Mouse (Mus musculus) embryonic facial prominence, embryonic 15.5 days (tissue): ENCODE measurements at regions not wholly inside any gene's neighbourhood (a gene's known extent, or its start where the extent isn't known, plus 50 kb on each side); places are given as distances from the start of the nearest gene placed in this dataset.

Experiments used
- ATAC-seq: fragments of 200-750 bp; cut with Nextera tagmentation; 2 replicates; pipeline ENCODE4 v1.8.0; 2017; ENCODE audit warnings: low read depth, moderate TSS enrichment; ENCODE audit not compliant: insufficient number of reproducible peaks, low FRiP score, low TSS enrichment
- H3K27ac ChIP-seq: fragments of 300-500 bp; sonication (generic); replicated peaks from 2 replicates; pipeline ENCODE4 v1.5.1; 2015; ENCODE audit warnings: mild to moderate bottlenecking, inconsistent platforms
- H3K27me3 ChIP-seq: fragments of 300-500 bp; sonication (generic); 2 replicates; pipeline ENCODE4 v1.6.1; 2015; ENCODE audit warnings: inconsistent platforms
- H3K36me3 ChIP-seq: fragments of 300-500 bp; sonication (generic); 2 replicates; pipeline ENCODE4 v1.6.1; 2015; ENCODE audit warnings: mild to moderate bottlenecking, inconsistent platforms
- H3K4me1 ChIP-seq: fragments of 300-500 bp; sonication (generic); 2 replicates; pipeline ENCODE4 v1.6.1; 2015; ENCODE audit warnings: inconsistent platforms
- H3K4me2 ChIP-seq: fragments of 300-500 bp; sonication (generic); replicated peaks from 2 replicates; pipeline ENCODE4 v1.6.1; 2015; ENCODE audit warnings: mild to moderate bottlenecking, inconsistent platforms
- H3K4me3 ChIP-seq: fragments of 300-500 bp; sonication (generic); replicated peaks from 2 replicates; pipeline ENCODE4 v1.5.1; 2015; ENCODE audit warnings: mild to moderate bottlenecking, inconsistent platforms
- H3K9ac ChIP-seq: fragments of 300-500 bp; sonication (generic); 2 replicates; pipeline ENCODE4 v1.6.1; 2015; ENCODE audit warnings: inconsistent platforms
- H3K9me3 ChIP-seq: fragments of 300-500 bp; sonication (generic); replicated peaks from 2 replicates; pipeline ENCODE4 v1.6.1; 2016; ENCODE audit warnings: inconsistent platforms
- WGBS: fragments of 180-500 bp; shearing (Covaris S2); methylation state at CpG from one replicate; pipeline ENCODE4 v1.1.7; 2015; 5-methylcytosine and 5-hydroxymethylcytosine counted together

- H3K4me2 ChIP-seq: no peak overlapping the region
- H3K27me3 ChIP-seq: no peaks in the 10 kb centered on the region
- WGBS: 77% methylated on average over 8 of the region's 8 CpGs
- no peaks in the 10 kb centered on the region for H3K4me1 ChIP-seq
- no peak overlapping the region for H3K27ac ChIP-seq
- H3K9me3 ChIP-seq: no peaks in the 10 kb centered on the region
- no peak overlapping the region for H3K9ac ChIP-seq
- peak; percentile 51; the same call in 1 of the 2 replicates for ATAC-seq
- H3K4me3 ChIP-seq: no peak overlapping the region
- no peaks in the 10 kb centered on the region for H3K36me3 ChIP-seq
These were observed 187.4 kb downstream of the Gpd2 start for GRCm38 (mm10) chr2:57424879-57425278.

GRCm38 (mm10) chr2:57425439-57425838, 188.0 kb downstream of the Gpd2 start:
- WGBS: 81% methylated on average over 5 of the region's 5 CpGs

GRCm38 (mm10) chr2:57450996-57451770, 213.7 kb downstream of the Gpd2 start:
- H3K9me3 ChIP-seq: no peaks in the 10 kb centered on the region
- 84% methylated on average over 6 of the region's 6 CpGs for WGBS
- no peak overlapping the region for H3K4me2 ChIP-seq
- no peak overlapping the region for H3K4me3 ChIP-seq
- no peak for ATAC-seq
- H3K36me3 ChIP-seq: no peaks in the 10 kb centered on the region
- no peaks in the 10 kb centered on the region for H3K27me3 ChIP-seq
- no peak overlapping the region for H3K27ac ChIP-seq
- H3K9ac ChIP-seq: no peak overlapping the region
- H3K4me1 ChIP-seq: 0 out of 2 replicates have a peak, but pooled peaks cover 6% of the 10 kb centered on the region

More at GRCm38 (mm10) chr2:57425439-57425838, 188.0 kb downstream of the Gpd2 start:
- ATAC-seq: no peak
- H3K4me1 ChIP-seq: no peaks in the 10 kb centered on the region
- no peak overlapping the region for H3K27ac ChIP-seq
- H3K4me3 ChIP-seq: no peak overlapping the region
- no peak overlapping the region for H3K9ac ChIP-seq
- no peaks in the 10 kb centered on the region for H3K9me3 ChIP-seq
- no peaks in the 10 kb centered on the region for H3K36me3 ChIP-seq
- H3K4me2 ChIP-seq: no peak overlapping the region
- H3K27me3 ChIP-seq: no peaks in the 10 kb centered on the region

GRCm38 (mm10) chr2:57453896-57454679, 216.7 kb downstream of the Gpd2 start:
- Histone ChIP-seq H3K9ac (no peak overlapping the region), H3K36me3 (no peaks in the 10 kb centered on the region), H3K4me3 (no peak overlapping the region), H3K4me1 (0 out of 2 replicates have a peak, but pooled peaks cover 6% of the 10 kb centered on the region), H3K9me3 (no peaks in the 10 kb centered on the region), H3K27me3 (no peaks in the 10 kb centered on the region), H3K4me2 (no peak overlapping the region), H3K27ac (no peak overlapping the region)
- no peak for ATAC-seq
- WGBS: 64% methylated on average over 5 of the region's 5 CpGs

GRCm38 (mm10) chr2:57459901-57460300, 222.5 kb downstream of the Gpd2 start:
- H3K27me3 ChIP-seq: no peaks in the 10 kb centered on the region
- no peak for ATAC-seq
- H3K4me3 ChIP-seq: no peak overlapping the region
- no peaks in the 10 kb centered on the region for H3K4me1 ChIP-seq
- H3K36me3 ChIP-seq: no peaks in the 10 kb centered on the region
- no peak overlapping the region for H3K9ac ChIP-seq
- no peak overlapping the region for H3K4me2 ChIP-seq
- H3K27ac ChIP-seq: no peak overlapping the region
- no peaks in the 10 kb centered on the region for H3K9me3 ChIP-seq
- WGBS: 78% methylated on average over 2 of the region's 2 CpGs

- H3K27me3 ChIP-seq: no peaks in the 10 kb centered on the region
- H3K36me3 ChIP-seq: no peaks in the 10 kb centered on the region
- H3K27ac ChIP-seq: no peak overlapping the region
- no peak for ATAC-seq
- no peak overlapping the region for H3K4me2 ChIP-seq
- no peaks in the 10 kb centered on the region for H3K9me3 ChIP-seq
- no peak overlapping the region for H3K4me3 ChIP-seq
- H3K4me1 ChIP-seq: no peaks in the 10 kb centered on the region
- 81% methylated on average over 3 of the region's 3 CpGs for WGBS
- no peak overlapping the region for H3K9ac ChIP-seq
These were observed 236.4 kb downstream of the Gpd2 start for GRCm38 (mm10) chr2:57473873-57474272.

GRCm38 (mm10) chr2:57492116-57492515, 254.7 kb downstream of the Gpd2 start:
- 60% methylated on average over 4 of the region's 4 CpGs for WGBS
- no peaks in the 10 kb centered on the region for H3K4me1 ChIP-seq
- H3K36me3 ChIP-seq: no peaks in the 10 kb centered on the region
- no peaks in the 10 kb centered on the region for H3K27me3 ChIP-seq
- H3K4me2 ChIP-seq: no peak overlapping the region
- H3K9ac ChIP-seq: no peak overlapping the region
- no peaks in the 10 kb centered on the region for H3K9me3 ChIP-seq
- no peak overlapping the region for H3K4me3 ChIP-seq
- no peak for ATAC-seq
- H3K27ac ChIP-seq: no peak overlapping the region

GRCm38 (mm10) chr2:57492914-57493621, 255.6 kb downstream of the Gpd2 start:
- no peaks in the 10 kb centered on the region for H3K9me3 ChIP-seq
- H3K36me3 ChIP-seq: no peaks in the 10 kb centered on the region
- H3K4me2 ChIP-seq: no peak overlapping the region
- H3K27ac ChIP-seq: no peak overlapping the region
- no peak for ATAC-seq
- H3K9ac ChIP-seq: no peak overlapping the region
- H3K27me3 ChIP-seq: no peaks in the 10 kb centered on the region
- H3K4me1 ChIP-seq: no peaks in the 10 kb centered on the region
- WGBS: 69% methylated on average over 6 of the region's 6 CpGs
- no peak overlapping the region for H3K4me3 ChIP-seq

- 60% methylated on average over 2 of the region's 2 CpGs for WGBS
- Histone ChIP-seq H3K9me3 (no peaks in the 10 kb centered on the region), H3K36me3 (no peaks in the 10 kb centered on the region), H3K27ac (no peak overlapping the region), H3K4me3 (no peak overlapping the region), H3K4me1 (no peaks in the 10 kb centered on the region), H3K27me3 (no peaks in the 10 kb centered on the region), H3K9ac (no peak overlapping the region), H3K4me2 (no peak overlapping the region)
- no peak for ATAC-seq
These were observed 259.0 kb downstream of the Gpd2 start for GRCm38 (mm10) chr2:57496315-57496954.

GRCm38 (mm10) chr2:57497933-57498332, 260.5 kb downstream of the Gpd2 start:
- Histone ChIP-seq H3K9me3 (no peaks in the 10 kb centered on the region), H3K27me3 (no peaks in the 10 kb centered on the region), H3K27ac (no peak overlapping the region), H3K4me3 (no peak overlapping the region), H3K4me1 (no peaks in the 10 kb centered on the region), H3K4me2 (no peak overlapping the region), H3K9ac (no peak overlapping the region), H3K36me3 (no peaks in the 10 kb centered on the region)
- no peak for ATAC-seq
- 70% methylated on average over 1 of the region's 1 CpGs for WGBS

GRCm38 (mm10) chr2:57504678-57505077, 267.2 kb downstream of the Gpd2 start:
- Histone ChIP-seq H3K27me3 (no peaks in the 10 kb centered on the region), H3K27ac (no peak overlapping the region), H3K4me3 (no peak overlapping the region), H3K4me2 (no peak overlapping the region), H3K9me3 (no peaks in the 10 kb centered on the region), H3K4me1 (no peaks in the 10 kb centered on the region), H3K36me3 (no peaks in the 10 kb centered on the region), H3K9ac (no peak overlapping the region)
- WGBS: 43% methylated on average over 2 of the region's 2 CpGs
- ATAC-seq: no peak
